Mouse (Mus musculus): ENCODE data around the gene Csf2rb. TPM values are rescaled to one million over a fixed set of nuclear protein-coding genes. Genes with fewer than 3 reads are reported as not detected.

Csf2rb gene
- polyA plus RNA-seq, 1 experiment, result 28.6 TPM

DNA sequence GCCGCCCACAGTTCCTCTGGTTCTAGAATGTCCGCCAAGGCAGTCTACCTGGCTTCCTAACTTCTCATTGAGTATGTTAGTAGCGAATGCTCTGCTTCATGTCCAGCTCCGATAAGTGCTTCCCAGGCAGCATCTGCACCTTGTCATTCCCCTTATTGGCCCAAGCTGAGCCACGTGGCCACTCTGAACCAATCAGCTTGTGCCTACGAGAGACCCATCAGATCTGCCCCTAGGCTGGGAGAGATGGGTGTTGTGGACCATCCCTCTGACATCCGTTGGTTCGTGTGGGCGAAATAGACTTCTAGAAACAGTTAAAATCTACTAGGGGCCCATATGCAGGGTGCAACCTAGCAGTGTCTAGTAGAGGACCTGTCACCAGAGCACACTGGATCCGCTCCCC is 52.3 kb downstream of the Csf2rb start:
- Histone ChIP-seq H3K27ac (ENCODE audit: control insufficient read depth, insufficient read depth, low read depth, low read length, poor library complexity) (no peak overlapping the region), H3K4me3 (replicated peaks; ENCODE audit: control insufficient read depth, low read depth, low read length) (no peak overlapping the region), H3K4me1 (ENCODE audit: control insufficient read depth, insufficient read depth, low read length) (no peaks in the 10 kb centered on the region; the same call in 1 of the 2 replicates)
- TF ChIP-seq POLR2A (IDR thresholded peaks at IDR 0.05; ENCODE audit: borderline replicate concordance, control insufficient read depth, low read depth, low read length) (no peak), CTCF (IDR thresholded peaks at IDR 0.05; ENCODE audit: control insufficient read depth, insufficient read depth, low read length) (no peak)
- 80% methylated on average over 10 of the region's 10 CpGs for WGBS

- Histone ChIP-seq H3K4me3 (replicated peaks; ENCODE audit: control insufficient read depth, low read depth, low read length) (no peak overlapping the region), H3K4me1 (ENCODE audit: control insufficient read depth, insufficient read depth, low read length) (no peaks in the 10 kb centered on the region; the same call in 1 of the 2 replicates), H3K27ac (ENCODE audit: control insufficient read depth, insufficient read depth, low read depth, low read length, poor library complexity) (no peak overlapping the region)
- TF ChIP-seq POLR2A (IDR thresholded peaks at IDR 0.05; ENCODE audit: borderline replicate concordance, control insufficient read depth, low read depth, low read length) (no peak), CTCF (IDR thresholded peaks at IDR 0.05; ENCODE audit: control insufficient read depth, insufficient read depth, low read length) (no peak)
- 80% methylated on average over 10 of the region's 10 CpGs for WGBS
Observed at GRCm38 (mm10) chr15:78378556-78378955, 53.0 kb downstream of the Csf2rb start.

DNA sequence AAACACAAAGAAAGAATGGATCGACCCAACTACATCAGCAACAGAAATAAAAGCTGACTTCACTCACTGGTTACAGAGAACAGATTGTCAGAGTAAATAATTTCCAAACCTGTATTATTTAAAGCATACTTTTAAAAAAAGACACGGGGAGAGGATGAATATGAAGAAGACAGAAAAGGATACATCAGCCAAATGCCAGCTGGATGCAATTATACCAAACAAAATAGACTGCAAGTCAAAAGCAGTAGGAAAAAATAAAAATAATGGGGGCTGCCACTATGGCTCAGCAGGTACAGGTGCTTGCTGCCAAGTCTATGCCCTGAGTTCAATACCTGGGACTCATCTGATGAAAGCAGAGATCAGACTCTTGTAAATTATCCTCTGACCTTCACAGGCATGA is 54.7 kb downstream of the Csf2rb start:
- H3K27ac ChIP-seq (ENCODE audit: control insufficient read depth, insufficient read depth, low read depth, low read length, poor library complexity), result no peak overlapping the region
- 74% methylated on average over 2 of the region's 2 CpGs for WGBS
- H3K4me1 ChIP-seq (ENCODE audit: control insufficient read depth, insufficient read depth, low read length), result peaks cover 1% of the 10 kb centered on the region; the same call in 1 of the 2 replicates
- H3K4me3 ChIP-seq (replicated peaks; ENCODE audit: control insufficient read depth, low read depth, low read length), result no peak overlapping the region
- TF ChIP-seq CTCF (IDR thresholded peaks at IDR 0.05; ENCODE audit: control insufficient read depth, insufficient read depth, low read length) (no peak), POLR2A (IDR thresholded peaks at IDR 0.05; ENCODE audit: borderline replicate concordance, control insufficient read depth, low read depth, low read length) (no peak)

GRCm38 (mm10) chr15:78380741-78381140 is 55.2 kb downstream of the Csf2rb start:
- Histone ChIP-seq H3K27ac (ENCODE audit: control insufficient read depth, insufficient read depth, low read depth, low read length, poor library complexity) (no peak overlapping the region), H3K4me3 (replicated peaks; ENCODE audit: control insufficient read depth, low read depth, low read length) (no peak overlapping the region), H3K4me1 (ENCODE audit: control insufficient read depth, insufficient read depth, low read length) (peaks cover 4% of the 10 kb centered on the region; the same call in 1 of the 2 replicates)
- 78% methylated on average over 4 of the region's 4 CpGs for WGBS
- TF ChIP-seq CTCF (IDR thresholded peaks at IDR 0.05; ENCODE audit: control insufficient read depth, insufficient read depth, low read length) (no peak), POLR2A (IDR thresholded peaks at IDR 0.05; ENCODE audit: borderline replicate concordance, control insufficient read depth, low read depth, low read length) (no peak)

- H3K4me3 ChIP-seq (replicated peaks; ENCODE audit: control insufficient read depth, low read depth, low read length), result no peak overlapping the region
- H3K4me1 ChIP-seq (ENCODE audit: control insufficient read depth, insufficient read depth, low read length), result peaks cover 4% of the 10 kb centered on the region; the same call in 1 of the 2 replicates
- WGBS, result 65% methylated on average over 4 of the region's 4 CpGs
- TF ChIP-seq CTCF (IDR thresholded peaks at IDR 0.05; ENCODE audit: control insufficient read depth, insufficient read depth, low read length), result no peak
- no peak for TF ChIP-seq POLR2A (IDR thresholded peaks at IDR 0.05; ENCODE audit: borderline replicate concordance, control insufficient read depth, low read depth, low read length)
- no peak overlapping the region for H3K27ac ChIP-seq (ENCODE audit: control insufficient read depth, insufficient read depth, low read depth, low read length, poor library complexity)
Observed at GRCm38 (mm10) chr15:78382115-78382514, 56.6 kb downstream of the Csf2rb start.

DNA sequence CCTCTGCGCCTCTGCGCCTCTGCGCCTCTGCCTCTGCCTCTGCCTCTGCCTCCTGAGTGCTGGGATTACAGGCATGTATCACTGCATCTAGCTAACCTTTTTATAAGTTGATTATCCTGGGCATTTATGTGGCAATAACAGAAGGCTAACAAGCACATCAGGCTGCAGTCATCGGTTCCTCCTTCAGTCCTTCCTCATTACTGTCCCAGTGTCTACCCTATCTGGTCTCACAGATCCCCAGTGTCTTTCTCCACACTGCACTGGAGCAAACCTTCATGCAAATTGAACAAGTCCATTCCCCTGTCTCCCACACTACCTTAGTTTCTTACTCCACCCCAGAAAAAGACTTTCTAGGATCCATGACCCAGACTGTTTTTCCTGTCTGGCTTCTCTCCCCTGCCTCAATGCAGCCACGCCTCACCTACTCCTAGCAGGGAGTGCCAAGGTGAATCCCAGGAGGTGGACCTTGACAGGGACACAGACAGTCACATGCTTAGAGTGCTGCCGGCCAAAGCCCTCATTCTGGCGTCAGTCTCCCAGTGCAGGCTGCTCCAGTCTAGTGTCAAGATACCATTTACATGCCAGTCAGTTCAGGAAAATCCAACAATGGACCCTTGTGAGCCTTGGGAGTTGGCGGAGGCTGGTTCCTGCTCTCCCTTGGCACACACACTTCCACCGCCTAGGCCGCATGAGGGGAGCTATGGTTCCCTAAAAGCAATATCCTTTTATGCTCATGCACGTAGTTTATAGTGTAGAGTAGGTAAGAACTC is 58.1 kb downstream of the Csf2rb start:
- Histone ChIP-seq H3K27ac (ENCODE audit: control insufficient read depth, insufficient read depth, low read depth, low read length, poor library complexity) (no peak overlapping the region), H3K4me1 (ENCODE audit: control insufficient read depth, insufficient read depth, low read length) (peaks cover 4% of the 10 kb centered on the region; the same call in 1 of the 2 replicates), H3K4me3 (replicated peaks; ENCODE audit: control insufficient read depth, low read depth, low read length) (no peak overlapping the region)
- 67% methylated on average over 11 of the region's 11 CpGs for WGBS
- TF ChIP-seq CTCF (IDR thresholded peaks at IDR 0.05; ENCODE audit: control insufficient read depth, insufficient read depth, low read length), result no peak
- TF ChIP-seq POLR2A (IDR thresholded peaks at IDR 0.05; ENCODE audit: borderline replicate concordance, control insufficient read depth, low read depth, low read length), result no peak

GRCm38 (mm10) chr15:78384220-78385116 is 58.9 kb downstream of the Csf2rb start:
- Histone ChIP-seq H3K4me3 (replicated peaks; ENCODE audit: control insufficient read depth, low read depth, low read length) (no peak overlapping the region), H3K4me1 (ENCODE audit: control insufficient read depth, insufficient read depth, low read length) (peaks cover 4% of the 10 kb centered on the region; the same call in 1 of the 2 replicates), H3K27ac (ENCODE audit: control insufficient read depth, insufficient read depth, low read depth, low read length, poor library complexity) (no peak overlapping the region)
- TF ChIP-seq POLR2A (IDR thresholded peaks at IDR 0.05; ENCODE audit: borderline replicate concordance, control insufficient read depth, low read depth, low read length) (no peak), CTCF (IDR thresholded peaks at IDR 0.05; ENCODE audit: control insufficient read depth, insufficient read depth, low read length) (no peak)
- WGBS, result 67% methylated on average over 7 of the region's 7 CpGs

DNA sequence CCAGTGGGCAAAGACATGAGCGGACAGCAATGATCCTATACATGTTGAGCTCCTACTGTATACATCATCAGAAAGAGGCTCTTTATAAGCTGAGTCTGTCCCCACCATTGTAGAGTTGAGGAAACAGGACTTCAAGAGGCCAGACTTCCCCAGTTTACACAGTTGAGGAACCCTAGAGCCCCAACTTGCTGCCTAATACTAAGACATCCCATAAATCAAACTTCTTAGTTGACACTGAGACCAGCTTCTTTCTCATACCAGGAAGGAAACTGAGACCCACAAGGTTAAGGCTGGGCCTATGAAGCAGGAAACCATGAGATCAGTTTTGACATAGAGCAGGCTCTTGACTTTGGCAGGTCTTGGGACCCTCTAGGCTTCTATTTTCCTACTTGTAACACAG is 60.0 kb downstream of the Csf2rb start:
- Histone ChIP-seq H3K4me1 (ENCODE audit: control insufficient read depth, insufficient read depth, low read length) (peaks cover 4% of the 10 kb centered on the region; the same call in 1 of the 2 replicates), H3K27ac (ENCODE audit: control insufficient read depth, insufficient read depth, low read depth, low read length, poor library complexity) (no peak overlapping the region), H3K4me3 (replicated peaks; ENCODE audit: control insufficient read depth, low read depth, low read length) (no peak overlapping the region)
- no peak for TF ChIP-seq POLR2A (IDR thresholded peaks at IDR 0.05; ENCODE audit: borderline replicate concordance, control insufficient read depth, low read depth, low read length)
- no peak for TF ChIP-seq CTCF (IDR thresholded peaks at IDR 0.05; ENCODE audit: control insufficient read depth, insufficient read depth, low read length)
- 61% methylated on average over 1 of the region's 1 CpGs for WGBS
